Mouse (Mus musculus): ENCODE data around the gene Spaca4. TPM values are rescaled to one million over a fixed set of nuclear protein-coding genes. Genes with fewer than 3 reads are reported as not detected.
A peak's percentile ranks its signal among the peaks of the same experiment; 100 is the strongest.

The Spaca4 gene
- polyA plus RNA-seq, 2 experiments, result not detected

DNA sequence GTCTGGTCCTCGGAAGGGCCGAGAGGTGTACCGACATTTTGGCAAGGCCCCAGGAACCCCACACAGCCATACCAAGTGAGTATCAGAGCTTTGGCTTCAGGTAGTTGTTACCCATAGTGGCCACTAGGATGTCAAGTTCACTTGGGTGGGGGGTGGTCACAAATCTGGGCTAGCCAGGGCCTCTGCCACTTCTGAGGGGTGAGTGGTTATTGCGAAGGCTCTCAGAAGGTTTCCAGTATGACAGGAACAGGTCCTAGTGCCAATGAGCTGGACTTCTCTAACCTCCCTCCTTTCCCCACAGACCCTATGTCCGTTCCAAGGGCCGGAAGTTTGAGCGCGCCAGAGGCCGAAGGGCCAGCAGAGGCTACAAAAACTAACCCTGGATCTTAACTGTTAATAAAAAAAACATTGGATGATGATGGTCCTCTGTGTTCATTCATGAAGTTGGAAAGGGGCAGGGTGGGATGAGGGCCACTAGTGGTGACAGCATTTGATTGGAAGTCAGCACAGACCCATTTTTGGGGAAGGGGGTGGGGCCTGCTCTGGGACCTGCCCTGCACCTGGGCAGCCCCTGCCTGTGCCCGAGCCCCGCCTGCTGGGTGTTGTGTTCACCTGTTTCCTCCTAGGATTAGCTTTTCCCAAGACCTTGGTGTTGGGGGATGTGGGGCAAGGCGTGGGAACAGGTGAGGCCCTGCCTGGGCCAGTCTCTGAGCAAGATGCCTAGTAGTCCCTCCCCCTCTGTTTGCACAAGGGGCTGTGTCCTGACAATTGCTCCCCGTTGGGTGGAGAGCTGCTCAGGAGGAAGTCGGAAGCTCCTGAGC is 5.0 kb downstream of the Spaca4 start, which contains the start of gene Fam83e:
Fam83e (plus strand) TSS at position 800 of the 821 bp plus-strand sequence.
- H3K9ac ChIP-seq (ENCODE audit: low read depth, low read length, severe bottlenecking), result no peak within 1 kb of the TSS
- H3K27me3 ChIP-seq (ENCODE audit: control insufficient read depth, insufficient read depth, low read length), result no peaks in the 10 kb centered on the region
- no peaks in the 10 kb centered on the region for H3K9me3 ChIP-seq (ENCODE audit: control insufficient read depth, low read length)
- 81% methylated on average over 14 of the region's 14 CpGs for WGBS
- peaks cover 67% of the 10 kb centered on the region for H3K36me3 ChIP-seq (ENCODE audit: control insufficient read depth, insufficient read depth, low read length)
- no peak within 1 kb of the TSS for H3K4me3 ChIP-seq (replicated peaks; ENCODE audit: low read length)
- H3K4me2 ChIP-seq (replicated peaks; ENCODE audit: low read depth, low read length, severe bottlenecking), result no peak within 1 kb of the TSS
- H3K27ac ChIP-seq (replicated peaks; ENCODE audit: low read depth, low read length), result no peak within 1 kb of the TSS
- DNase-seq (ENCODE audit: low spot score) (no peak), ATAC-seq (ENCODE audit: low FRiP score, low read depth) (no peak)
- H3K4me1 ChIP-seq (ENCODE audit: control insufficient read depth, insufficient read depth, low read length), result peaks cover 21% of the 10 kb centered on the region
- TF ChIP-seq POLR2A (IDR thresholded peaks at IDR 0.05; ENCODE audit: borderline replicate concordance, extremely low read depth, insufficient read depth, insufficient read length), result no peak

- Histone ChIP-seq H3K4me1 (ENCODE audit: control insufficient read depth, insufficient read depth, low read length) (peaks cover 24% of the 10 kb centered on the region), H3K4me3 (replicated peaks; ENCODE audit: low read length) (peak overlapping the region; percentile 77; the same call in 1 of the 2 replicates), H3K27me3 (ENCODE audit: control insufficient read depth, insufficient read depth, low read length) (no peaks in the 10 kb centered on the region), H3K9me3 (ENCODE audit: control insufficient read depth, low read length) (no peaks in the 10 kb centered on the region), H3K4me2 (replicated peaks; ENCODE audit: low read depth, low read length, severe bottlenecking) (peak overlapping the region; percentile 89; the same call in 1 of the 2 replicates), H3K27ac (replicated peaks; ENCODE audit: low read depth, low read length) (no peak overlapping the region), H3K9ac (ENCODE audit: low read depth, low read length, severe bottlenecking) (0 out of 2 replicates have a peak overlapping the region, but pooled peaks have one; percentile 96), H3K36me3 (ENCODE audit: control insufficient read depth, insufficient read depth, low read length) (peaks cover 62% of the 10 kb centered on the region)
- TF ChIP-seq POLR2A (IDR thresholded peaks at IDR 0.05; ENCODE audit: borderline replicate concordance, extremely low read depth, insufficient read depth, insufficient read length), result no peak
- no peak for DNase-seq (ENCODE audit: low spot score)
- 90% methylated on average over 15 of the region's 16 CpGs for WGBS
- no peak for ATAC-seq (ENCODE audit: low FRiP score, low read depth)
Measured at GRCm38 (mm10) chr7:45719738-45720412, 5.7 kb downstream of the Spaca4 start.

DNA sequence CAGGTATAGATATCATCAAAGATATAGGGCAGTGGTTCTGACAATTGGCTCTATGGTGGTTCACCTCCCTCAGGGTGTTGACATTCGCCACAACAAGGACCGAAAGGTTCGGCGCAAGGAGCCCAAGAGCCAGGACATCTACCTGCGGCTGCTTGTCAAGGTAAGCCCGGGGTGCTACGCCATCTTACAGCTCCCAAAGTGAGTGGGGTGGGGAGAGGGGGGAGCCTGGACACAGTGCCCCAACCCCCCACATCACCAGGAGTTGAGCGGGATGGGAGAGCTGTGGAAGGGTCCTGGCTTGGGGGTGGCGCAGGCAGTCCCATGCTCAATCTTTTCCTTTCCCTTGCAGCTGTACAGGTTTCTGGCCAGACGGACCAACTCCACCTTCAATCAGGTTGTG is 6.4 kb downstream of the Spaca4 start:
- WGBS, result 81% methylated on average over 10 of the region's 10 CpGs
- Histone ChIP-seq H3K4me2 (replicated peaks; ENCODE audit: low read depth, low read length, severe bottlenecking) (peak overlapping the region; percentile 89), H3K36me3 (ENCODE audit: control insufficient read depth, insufficient read depth, low read length) (peaks cover 55% of the 10 kb centered on the region), H3K4me3 (replicated peaks; ENCODE audit: low read length) (peak overlapping the region; percentile 77), H3K27ac (replicated peaks; ENCODE audit: low read depth, low read length) (no peak overlapping the region), H3K9me3 (ENCODE audit: control insufficient read depth, low read length) (no peaks in the 10 kb centered on the region), H3K27me3 (ENCODE audit: control insufficient read depth, insufficient read depth, low read length) (no peaks in the 10 kb centered on the region), H3K9ac (ENCODE audit: low read depth, low read length, severe bottlenecking) (peak overlapping the region; percentile 96), H3K4me1 (ENCODE audit: control insufficient read depth, insufficient read depth, low read length) (peaks cover 29% of the 10 kb centered on the region)
- DNase-seq (ENCODE audit: low spot score), result no peak
- no peak for ATAC-seq (ENCODE audit: low FRiP score, low read depth)
- TF ChIP-seq POLR2A (IDR thresholded peaks at IDR 0.05; ENCODE audit: borderline replicate concordance, extremely low read depth, insufficient read depth, insufficient read length), result no peak

GRCm38 (mm10) chr7:45718331-45718730 is 7.3 kb downstream of the Spaca4 start:
- peak overlapping the region; percentile 89 for H3K4me2 ChIP-seq (replicated peaks; ENCODE audit: low read depth, low read length, severe bottlenecking)
- DNase-seq (ENCODE audit: low spot score), result no peak
- no peak for ATAC-seq (ENCODE audit: low FRiP score, low read depth)
- peaks cover 31% of the 10 kb centered on the region for H3K4me1 ChIP-seq (ENCODE audit: control insufficient read depth, insufficient read depth, low read length)
- WGBS, result under 1% methylated on average over 20 of the region's 20 CpGs
- H3K9ac ChIP-seq (ENCODE audit: low read depth, low read length, severe bottlenecking), result peak overlapping the region; percentile 96
- H3K4me3 ChIP-seq (replicated peaks; ENCODE audit: low read length), result peak overlapping the region; percentile 77
- no peaks in the 10 kb centered on the region for H3K9me3 ChIP-seq (ENCODE audit: control insufficient read depth, low read length)
- H3K27ac ChIP-seq (replicated peaks; ENCODE audit: low read depth, low read length), result peak overlapping the region; percentile 92
- H3K27me3 ChIP-seq (ENCODE audit: control insufficient read depth, insufficient read depth, low read length), result no peaks in the 10 kb centered on the region
- no peak for TF ChIP-seq POLR2A (IDR thresholded peaks at IDR 0.05; ENCODE audit: borderline replicate concordance, extremely low read depth, insufficient read depth, insufficient read length)
- peaks cover 48% of the 10 kb centered on the region for H3K36me3 ChIP-seq (ENCODE audit: control insufficient read depth, insufficient read depth, low read length)

DNA sequence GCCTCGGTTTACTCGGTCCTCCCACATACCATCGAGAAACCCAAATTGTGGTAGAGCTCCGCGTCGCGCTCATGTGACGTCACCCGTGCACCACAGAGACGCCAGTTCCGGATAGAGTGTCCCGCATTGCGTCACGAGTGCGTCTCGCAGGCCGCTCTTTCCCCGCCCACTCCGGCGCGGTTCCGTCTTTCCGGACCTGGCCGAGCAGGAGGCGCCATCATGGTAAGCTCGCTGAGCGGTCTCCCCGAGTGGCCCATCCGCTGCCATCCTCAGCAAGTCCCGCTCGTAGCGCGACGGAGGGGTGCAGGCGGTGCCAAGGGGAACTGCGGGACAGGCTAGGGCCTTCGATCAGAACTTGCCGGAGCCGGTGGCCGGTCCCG is 7.7 kb downstream of the Spaca4 start, which contains the start of gene Sphk2:
Sphk2 (minus strand) TSS at position 85 of the 380 bp plus-strand sequence.
- TF ChIP-seq POLR2A (IDR thresholded peaks at IDR 0.05; ENCODE audit: borderline replicate concordance, extremely low read depth, insufficient read depth, insufficient read length), result peak; percentile 96; the same call in 1 of the 2 replicates
- Histone ChIP-seq H3K4me3 (replicated peaks; ENCODE audit: low read length) (peak within 1 kb of the TSS; percentile 77), H3K4me2 (replicated peaks; ENCODE audit: low read depth, low read length, severe bottlenecking) (peak within 1 kb of the TSS; percentile 89), H3K9me3 (ENCODE audit: control insufficient read depth, low read length) (no peaks in the 10 kb centered on the region), H3K36me3 (ENCODE audit: control insufficient read depth, insufficient read depth, low read length) (peaks cover 49% of the 10 kb centered on the region), H3K4me1 (ENCODE audit: control insufficient read depth, insufficient read depth, low read length) (peaks cover 31% of the 10 kb centered on the region), H3K9ac (ENCODE audit: low read depth, low read length, severe bottlenecking) (peak within 1 kb of the TSS; percentile 96), H3K27ac (replicated peaks; ENCODE audit: low read depth, low read length) (peak within 1 kb of the TSS; percentile 92), H3K27me3 (ENCODE audit: control insufficient read depth, insufficient read depth, low read length) (no peaks in the 10 kb centered on the region)
- DNase-seq (ENCODE audit: low spot score) (peak; percentile 98), ATAC-seq (ENCODE audit: low FRiP score, low read depth) (peak; percentile 84)
- WGBS, result under 1% methylated on average over 39 of the region's 41 CpGs
